Mouse (Mus musculus) kidney, postnatal 14 days (tissue): ENCODE results near the gene Gm21836.
"Not testable (repeated sequence)": the region's sequence is repeated elsewhere in the genome, so short reads cannot be mapped to it uniquely, and the experiment has no call there.

ENCODE experiments used
- DNase-seq: peaks from one replicate; pipeline ENCODE4 v3.0.0; 2022; ENCODE audit warnings: mixed read lengths

The Gm21836 gene

DNA sequence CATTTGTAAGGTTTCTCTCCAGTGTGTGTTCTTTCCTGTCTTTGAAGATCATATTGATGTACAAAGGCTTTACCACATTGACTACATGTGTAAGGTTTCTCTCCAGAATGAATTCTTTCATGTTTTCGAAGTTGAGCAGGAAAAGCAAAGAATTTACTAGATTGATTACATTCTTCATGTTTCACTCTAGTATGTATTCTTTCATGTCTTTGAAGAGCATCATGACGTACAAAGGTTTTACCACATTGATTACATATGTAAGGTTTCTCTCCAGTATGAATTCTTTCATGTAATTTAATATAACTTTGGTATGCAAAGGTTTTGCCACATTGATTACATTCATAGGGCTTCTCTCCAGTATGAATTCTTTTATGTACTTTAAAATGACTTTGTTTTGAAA lies at the start of gene Gm21836:
Gm21836 (minus strand) TSS at position 101 of the 400 bp plus-strand sequence.
- DNase-seq, result not testable (repeated sequence)

DNA sequence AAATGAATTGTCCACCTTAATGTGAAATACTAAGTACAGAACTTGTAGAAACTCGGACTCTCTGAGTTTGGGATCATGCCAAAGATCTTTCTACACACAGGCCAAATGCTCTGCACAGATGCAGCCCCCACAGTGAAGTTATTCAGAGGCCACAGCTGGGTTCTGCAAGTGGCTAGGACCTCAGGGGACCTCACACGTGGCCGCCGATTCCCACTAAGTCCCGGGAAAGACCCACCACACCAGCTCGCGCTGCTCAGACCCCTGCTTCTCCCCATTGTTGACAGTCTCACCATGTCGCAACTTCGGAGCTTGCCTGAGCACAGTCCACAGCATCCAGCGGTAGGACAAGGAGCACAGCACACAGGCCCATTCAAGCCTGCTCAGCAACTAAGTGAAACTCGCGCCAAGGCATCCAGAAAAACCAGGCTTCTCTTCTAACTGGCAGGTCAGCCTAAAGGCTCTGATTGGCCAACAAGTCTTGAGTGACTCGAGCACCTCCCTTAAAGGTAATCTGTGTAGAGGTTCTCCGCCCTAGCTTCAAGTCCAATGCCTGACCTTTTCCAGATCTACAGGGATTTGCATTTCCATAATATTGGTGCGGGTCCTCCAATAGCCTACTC lies 13.1 kb downstream of the Gm21836 start:
- DNase-seq, result not testable (repeated sequence)

- DNase-seq, result peak; percentile 47
These were observed 15.5 kb downstream of the Gm21836 start for GRCm38 (mm10) chr9:124478081-124478480.

- DNase-seq, result no peak
These were observed 17.3 kb downstream of the Gm21836 start, which contains the start of gene Ppp2r3d for GRCm38 (mm10) chr9:124476096-124476902. Gene Ppp2r3d, minus strand, starts transcription at chr9:124476898.

- DNase-seq, result no peak
These were observed 17.9 kb downstream of the Gm21836 start for GRCm38 (mm10) chr9:124475689-124476088.

DNA sequence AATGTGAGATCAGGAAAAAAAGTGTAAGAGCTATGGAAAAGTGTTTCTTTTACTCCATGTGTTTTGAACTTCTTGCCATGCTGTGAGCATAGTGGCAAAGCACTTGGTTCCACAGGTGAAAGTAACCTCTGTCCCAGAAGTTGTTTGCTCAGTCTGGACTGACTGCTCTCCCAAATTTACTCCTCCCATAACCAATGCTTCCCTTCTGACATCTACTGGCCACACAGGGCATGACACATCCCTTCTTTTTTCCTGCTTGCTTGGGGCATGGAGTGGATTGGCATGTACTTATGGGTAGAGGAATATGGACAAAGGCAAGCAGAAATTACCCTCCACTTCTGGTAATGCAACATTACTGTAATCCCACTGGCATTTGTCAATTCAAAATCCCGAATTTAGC lies 37.0 kb downstream of the Gm21836 start:
- peak; percentile 51 for DNase-seq
